Mouse (Mus musculus): ENCODE results near the gene Pou3f3.

GRCm38 (mm10) chr1:42712311-42712690, 16.7 kb downstream of the Pou3f3 start:
- no peak for TF ChIP-seq POLR2A (IDR thresholded peaks at IDR 0.05; ENCODE audit: insufficient read length, low read depth)
- TF ChIP-seq MYOD1 (IDR thresholded peaks at IDR 0.05; ENCODE audit: control insufficient read depth in 1 of 3, insufficient read length in 2 of 3, low read depth in 2 of 3): no peak
- no peak for TF ChIP-seq TCF12 (IDR thresholded peaks at IDR 0.05; ENCODE audit: insufficient read depth, poor library complexity, severe bottlenecking)
- TF ChIP-seq E2F4 (IDR thresholded peaks at IDR 0.05; ENCODE audit: insufficient read depth): no peak
- no peak for TF ChIP-seq CEBPB (IDR thresholded peaks at IDR 0.05; ENCODE audit: insufficient read depth, poor library complexity, severe bottlenecking)
- no peak for TF ChIP-seq MAX (IDR thresholded peaks at IDR 0.05; ENCODE audit: low read depth)
- no peak for TF ChIP-seq POLR2AphosphoS2 (IDR thresholded peaks at IDR 0.05; ENCODE audit: insufficient read length, low read depth)
- TF ChIP-seq USF1 (IDR thresholded peaks at IDR 0.05; ENCODE audit: low read depth): no peak
- no peak for TF ChIP-seq REST (IDR thresholded peaks at IDR 0.05; ENCODE audit: insufficient read depth, insufficient read length)
- no peak for TF ChIP-seq SRF (IDR thresholded peaks at IDR 0.05; ENCODE audit: control insufficient read depth, insufficient read length, low read depth)
- no peak for TF ChIP-seq MYOG (IDR thresholded peaks at IDR 0.05; ENCODE audit: control insufficient read depth in 1 of 3, insufficient read depth in 1 of 3, insufficient read length in 2 of 3, low read depth in 2 of 3)
- TF ChIP-seq TCF3 (IDR thresholded peaks at IDR 0.05; ENCODE audit: insufficient read length, low read depth): no peak
